Mouse (Mus musculus) erythroblast, embryonic 14.5 days (primary cell): Measurements from ENCODE around the gene Tubg2. TPM values are rescaled to one million over a fixed set of nuclear protein-coding genes. Genes with fewer than 3 reads are reported as not detected.
"Not testable (repeated sequence)": the region's sequence is repeated elsewhere in the genome, so short reads cannot be mapped to it uniquely, and the experiment has no call there.

ENCODE experiments used
- H3K27me3 ChIP-seq: 2 replicates; pipeline ENCODE4 v1.6.1; 2012; ENCODE audit warnings: inconsistent platforms; ENCODE audit not compliant: control insufficient read depth
- H3K36me3 ChIP-seq: 2 replicates; pipeline ENCODE4 v1.6.1; 2012; ENCODE audit warnings: mild to moderate bottlenecking, inconsistent platforms; ENCODE audit not compliant: control insufficient read depth
- H3K4me1 ChIP-seq: 2 replicates; pipeline ENCODE4 v1.6.1; 2012; ENCODE audit warnings: inconsistent platforms; ENCODE audit not compliant: control insufficient read depth
- H3K4me3 ChIP-seq: replicated peaks from 2 replicates; pipeline ENCODE3; 2012; ENCODE audit warnings: moderate library complexity, mild to moderate bottlenecking, inconsistent platforms
- H3K9me3 ChIP-seq: 2 replicates; pipeline ENCODE4 v1.6.1; 2012; ENCODE audit warnings: low read length, inconsistent platforms, mixed read lengths; ENCODE audit not compliant: control insufficient read depth
- GATA1 ChIP-seq: IDR thresholded peaks from 2 replicates; pipeline ENCODE4 v1.6.1; 2012; ENCODE audit warnings: low read length, inconsistent platforms, mixed read lengths
- TAL1 ChIP-seq: IDR thresholded peaks from 3 replicates; pipeline ENCODE4 v1.6.1; 2012; ENCODE audit warnings: low read length, inconsistent platforms, mixed read lengths
- polyA plus RNA-seq: library from polyadenylated mRNA; stranded (reverse); fragments of >175 nt; gene quantifications from 2 replicates; pipeline ENCODE4 v1.2.3, GENCODE M21; 2012

Tubg2 gene
- polyA plus RNA-seq, 1 experiment = not detected

- Histone ChIP-seq H3K4me3 (no peak overlapping the region), H3K36me3 (no peaks in the 10 kb centered on the region), H3K27me3 (peaks cover 21% of the 10 kb centered on the region), H3K9me3 (no peaks in the 10 kb centered on the region), H3K4me1 (peaks cover under 1% of the 10 kb centered on the region)
- TF ChIP-seq GATA1 = no peak
- no peak for TF ChIP-seq TAL1
Measured at GRCm38 (mm10) chr11:101148751-101149150, 7.0 kb upstream of the Tubg2 start.

GRCm38 (mm10) chr11:101149178-101150105, 6.3 kb upstream of the Tubg2 start:
- Histone ChIP-seq H3K9me3 (no peaks in the 10 kb centered on the region), H3K36me3 (no peaks in the 10 kb centered on the region), H3K4me1 (no peaks in the 10 kb centered on the region), H3K27me3 (peaks cover 17% of the 10 kb centered on the region), H3K4me3 (no peak overlapping the region)
- TF ChIP-seq TAL1 (no peak), GATA1 (no peak)

- H3K4me1 ChIP-seq = peaks cover 3% of the 10 kb centered on the region; the same call in 1 of the 2 replicates
- H3K9me3 ChIP-seq = no peaks in the 10 kb centered on the region
- TF ChIP-seq TAL1 (no peak), GATA1 (no peak)
- no peaks in the 10 kb centered on the region for H3K36me3 ChIP-seq
- peaks cover 28% of the 10 kb centered on the region for H3K27me3 ChIP-seq
- H3K4me3 ChIP-seq = no peak overlapping the region
Measured at GRCm38 (mm10) chr11:101151063-101151462, 4.6 kb upstream of the Tubg2 start.

GRCm38 (mm10) chr11:101152825-101153224, 2.9 kb upstream of the Tubg2 start:
- Histone ChIP-seq H3K4me3 (no peak overlapping the region), H3K4me1 (peaks cover 3% of the 10 kb centered on the region; the same call in 1 of the 2 replicates), H3K27me3 (peaks cover 41% of the 10 kb centered on the region), H3K36me3 (no peaks in the 10 kb centered on the region), H3K9me3 (no peaks in the 10 kb centered on the region)
- TF ChIP-seq GATA1 (no peak), TAL1 (no peak)

GRCm38 (mm10) chr11:101154648-101155047, 1.1 kb upstream of the Tubg2 start:
- TF ChIP-seq GATA1 = no peak
- no peak for TF ChIP-seq TAL1
- Histone ChIP-seq H3K4me1 (peaks cover 3% of the 10 kb centered on the region; the same call in 1 of the 2 replicates), H3K36me3 (no peaks in the 10 kb centered on the region), H3K4me3 (no peak overlapping the region), H3K27me3 (peaks cover 51% of the 10 kb centered on the region), H3K9me3 (no peaks in the 10 kb centered on the region)

GRCm38 (mm10) chr11:101155151-101155550, 556 bp upstream of the Tubg2 start:
- Histone ChIP-seq H3K4me1 (peaks cover 3% of the 10 kb centered on the region; the same call in 1 of the 2 replicates), H3K4me3 (no peak overlapping the region), H3K9me3 (no peaks in the 10 kb centered on the region), H3K36me3 (no peaks in the 10 kb centered on the region), H3K27me3 (peaks cover 54% of the 10 kb centered on the region)
- no peak for TF ChIP-seq GATA1
- no peak for TF ChIP-seq TAL1

- peaks cover 91% of the 10 kb centered on the region for H3K27me3 ChIP-seq
- H3K4me1 ChIP-seq = peaks cover 15% of the 10 kb centered on the region
- not testable (repeated sequence) for H3K9me3 ChIP-seq, H3K4me3 ChIP-seq, H3K36me3 ChIP-seq
Measured at GRCm38 (mm10) chr11:101160151-101160550, 4.4 kb downstream of the Tubg2 start.

- H3K9me3 ChIP-seq, H3K4me3 ChIP-seq, H3K36me3 ChIP-seq: not testable (repeated sequence)
- H3K27me3 ChIP-seq = peaks cover 91% of the 10 kb centered on the region
- H3K4me1 ChIP-seq = peaks cover 12% of the 10 kb centered on the region
Measured at GRCm38 (mm10) chr11:101160981-101161505, 5.3 kb downstream of the Tubg2 start.

GRCm38 (mm10) chr11:101161551-101161950, 5.8 kb downstream of the Tubg2 start:
- peaks cover 91% of the 10 kb centered on the region for H3K27me3 ChIP-seq
- no peaks in the 10 kb centered on the region; the same call in 1 of the 2 replicates for H3K36me3 ChIP-seq
- peaks cover 12% of the 10 kb centered on the region for H3K4me1 ChIP-seq
- H3K9me3 ChIP-seq = peaks cover 2% of the 10 kb centered on the region; the same call in 1 of the 2 replicates
- no peak for TF ChIP-seq TAL1
- no peak for TF ChIP-seq GATA1
- H3K4me3 ChIP-seq = no peak overlapping the region
